Mouse (Mus musculus) heart, postnatal 10 days (tissue): ENCODE measurements around the gene Eomes. TPM values are rescaled to one million over a fixed set of nuclear protein-coding genes. Genes with fewer than 3 reads are reported as not detected.

Experiments used
- DNase-seq, 2 experiments: peaks; one replicate each; pipeline ENCODE4 v3.0.0; 2021
- intact Hi-C: fragments of 180-260 bp; cut with DNase I; formaldehyde crosslinking; loops from one replicate; pipeline ENCODE4 v1.15.1; 2025
- total RNA-seq, 2 experiments: library from RNA; stranded (reverse); gene quantifications; 2 replicates each; pipeline ENCODE4 v1.2.3; 2021

Gene Eomes
- not detected for total RNA-seq

GRCm38 (mm10) chr9:118477961-118478360 lies at the start of gene Eomes:
Eomes (plus strand) TSS chr9:118478212.
- intact Hi-C loops = no loop called here
- DNase-seq = no peak

DNA sequence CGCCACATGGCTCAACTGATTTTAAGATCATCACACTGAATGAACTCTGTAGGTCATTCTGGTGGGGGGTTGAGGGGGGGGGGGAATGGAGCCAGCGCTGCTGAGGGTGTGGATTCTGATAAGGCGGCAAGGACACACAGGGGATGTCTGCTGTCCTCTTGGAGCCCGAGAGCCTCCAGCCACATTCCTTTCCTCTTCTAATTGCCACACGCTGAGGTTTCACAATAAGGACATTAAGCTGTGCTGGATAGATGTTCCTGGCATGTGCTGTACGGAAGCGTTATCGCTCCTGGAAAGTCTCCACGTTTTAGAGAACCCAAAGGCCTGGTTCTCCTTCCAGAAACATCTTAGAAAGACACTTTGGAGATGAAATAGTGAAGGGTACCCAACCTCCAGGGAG lies 33.2 kb upstream of the Eomes start:
- intact Hi-C loops = no loop called here
- DNase-seq = peak; percentile 3 to 7

- intact Hi-C loops = no loop called here
- DNase-seq = no peak
Observed at GRCm38 (mm10) chr9:118449336-118449735, 28.7 kb upstream of the Eomes start.

DNA sequence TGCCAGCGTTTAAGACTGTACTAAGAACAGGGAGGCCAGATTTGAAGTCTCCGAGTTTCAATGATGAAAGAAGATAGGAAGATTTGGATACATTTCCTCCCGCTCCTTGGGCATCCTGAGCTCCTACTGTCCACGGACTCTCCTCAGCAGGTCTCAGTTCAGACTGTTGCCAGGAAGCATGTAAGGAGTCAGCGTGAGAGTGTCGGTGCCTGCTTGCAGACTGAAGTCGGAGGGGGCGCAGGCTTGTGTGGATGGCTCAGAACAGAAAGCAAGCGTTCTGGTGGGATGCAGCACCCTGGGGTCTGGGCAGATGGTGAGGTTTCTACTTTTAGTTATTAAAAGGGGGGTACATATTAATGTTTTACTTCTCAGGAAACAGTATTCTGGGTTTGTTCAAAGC lies 24.6 kb upstream of the Eomes start:
- intact Hi-C loops = no loop called here
- no peak for DNase-seq

DNA sequence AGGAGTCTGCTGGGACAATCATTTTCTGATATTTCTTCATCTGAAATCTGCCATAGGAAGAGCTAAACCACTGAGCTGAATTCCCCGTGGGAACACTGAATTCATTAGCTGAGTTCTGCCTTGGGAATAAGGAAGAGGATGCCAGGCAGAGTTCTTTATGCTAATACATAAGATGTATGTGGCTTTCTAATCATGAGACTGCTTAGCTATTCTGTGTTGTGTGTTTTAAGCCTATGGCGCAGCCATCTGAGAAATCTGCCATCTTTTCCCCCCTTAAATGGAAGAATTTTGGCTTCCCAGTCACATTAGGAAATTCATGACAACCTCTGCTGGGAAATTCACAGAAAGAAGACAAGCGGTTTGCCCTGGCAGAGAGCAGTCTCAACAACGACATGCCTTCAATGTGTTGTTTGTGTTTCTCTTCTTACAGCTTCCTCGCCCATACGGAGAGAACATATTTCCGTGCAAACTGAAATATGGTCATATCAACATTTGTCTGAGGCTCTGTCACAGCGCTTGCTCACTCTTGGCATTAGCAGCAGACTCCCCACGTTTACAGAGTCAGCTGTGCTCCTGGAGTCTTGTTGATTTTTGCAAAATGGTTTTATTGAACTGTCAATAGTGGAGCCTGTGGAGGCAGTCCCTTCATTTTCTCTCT lies 22.7 kb upstream of the Eomes start:
- intact Hi-C loops = no loop called here
- no peak for DNase-seq

DNA sequence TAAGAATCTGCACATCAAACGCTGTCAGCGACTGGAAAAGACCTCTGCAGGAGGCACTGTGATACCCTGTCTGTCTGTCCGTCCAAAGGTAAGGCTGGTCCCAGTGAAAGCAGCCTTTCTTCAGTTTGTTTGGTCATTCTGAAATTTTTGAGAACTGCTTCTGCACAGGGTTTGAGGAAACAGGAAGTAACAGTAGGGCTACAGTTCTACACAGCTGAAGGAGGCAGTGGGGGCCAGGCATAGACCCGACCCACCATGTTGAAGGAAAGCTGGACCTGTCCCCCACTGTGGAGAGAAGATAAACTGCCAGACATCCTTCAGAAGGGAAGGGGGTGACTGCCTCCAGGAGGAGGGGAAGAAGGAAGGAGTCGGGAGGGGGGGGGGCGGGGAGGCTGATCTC lies 21.6 kb upstream of the Eomes start:
- no peak for DNase-seq
- intact Hi-C loops = no loop called here

GRCm38 (mm10) chr9:118458039-118458438 lies 20.0 kb upstream of the Eomes start:
- no peak for DNase-seq
- intact Hi-C loops = no loop called here

DNA sequence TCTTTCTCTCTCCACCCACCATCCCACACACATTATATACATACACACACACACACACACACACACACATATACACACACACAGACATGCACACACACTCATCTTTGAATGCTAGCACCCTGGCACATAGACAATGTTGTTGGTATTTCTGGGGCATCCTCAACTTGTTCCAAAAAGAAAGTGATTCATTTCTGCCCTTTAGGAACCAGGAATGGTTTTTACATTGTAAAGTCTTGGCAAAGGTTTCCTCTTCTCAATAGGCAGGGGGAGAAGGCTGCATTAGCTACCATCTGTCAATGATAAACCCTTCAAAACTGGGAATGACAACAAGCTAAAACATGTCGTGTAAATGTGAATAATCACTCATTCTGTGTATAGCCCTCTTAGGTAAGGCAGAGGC lies 14.0 kb upstream of the Eomes start:
- intact Hi-C loops = no loop called here
- no peak for DNase-seq

DNA sequence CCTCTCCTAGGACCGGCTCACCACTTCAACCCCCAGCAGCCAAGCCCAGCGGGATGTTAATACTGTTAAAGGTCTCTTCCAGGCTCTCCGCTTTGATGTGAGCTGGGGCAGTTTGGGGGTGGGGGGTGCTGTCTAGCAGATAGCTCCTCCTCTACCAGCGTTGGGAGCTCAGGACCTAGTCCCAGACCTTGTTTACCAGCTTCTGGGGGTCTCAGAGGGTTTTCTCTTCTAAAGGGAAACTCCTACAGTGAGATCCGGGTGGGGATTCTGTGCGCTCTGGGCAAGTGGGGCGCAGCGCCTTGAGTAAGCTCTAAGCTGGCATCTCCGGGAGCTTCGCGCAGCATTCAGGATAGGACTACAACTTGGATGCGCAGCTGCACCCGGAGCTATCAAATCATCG lies 9.7 kb upstream of the Eomes start:
- DNase-seq = no peak
- intact Hi-C loops = no loop called here

DNA sequence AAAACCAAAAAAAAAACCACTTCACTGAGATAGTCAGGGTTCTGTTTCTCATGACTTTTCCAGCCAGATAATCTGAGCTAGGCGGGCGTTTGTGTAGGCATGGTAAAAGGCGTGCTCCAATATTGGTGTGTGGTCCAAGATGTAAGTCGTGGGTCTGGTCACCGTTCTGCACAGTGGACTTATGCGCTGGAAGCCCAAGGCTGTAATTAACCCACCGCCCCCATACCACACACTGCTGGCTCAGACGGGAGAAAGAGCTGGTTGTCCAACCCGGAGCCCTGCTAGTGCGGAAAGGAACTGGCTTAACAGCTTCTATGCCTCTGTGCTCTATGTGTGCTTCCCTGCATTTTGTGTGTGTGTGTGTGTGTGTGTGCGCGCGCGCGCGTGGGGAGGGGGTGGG lies 8.7 kb upstream of the Eomes start:
- intact Hi-C loops = no loop called here
- DNase-seq = no peak

GRCm38 (mm10) chr9:118471296-118471695 lies 6.7 kb upstream of the Eomes start:
- intact Hi-C loops = no loop called here
- no peak for DNase-seq

DNA sequence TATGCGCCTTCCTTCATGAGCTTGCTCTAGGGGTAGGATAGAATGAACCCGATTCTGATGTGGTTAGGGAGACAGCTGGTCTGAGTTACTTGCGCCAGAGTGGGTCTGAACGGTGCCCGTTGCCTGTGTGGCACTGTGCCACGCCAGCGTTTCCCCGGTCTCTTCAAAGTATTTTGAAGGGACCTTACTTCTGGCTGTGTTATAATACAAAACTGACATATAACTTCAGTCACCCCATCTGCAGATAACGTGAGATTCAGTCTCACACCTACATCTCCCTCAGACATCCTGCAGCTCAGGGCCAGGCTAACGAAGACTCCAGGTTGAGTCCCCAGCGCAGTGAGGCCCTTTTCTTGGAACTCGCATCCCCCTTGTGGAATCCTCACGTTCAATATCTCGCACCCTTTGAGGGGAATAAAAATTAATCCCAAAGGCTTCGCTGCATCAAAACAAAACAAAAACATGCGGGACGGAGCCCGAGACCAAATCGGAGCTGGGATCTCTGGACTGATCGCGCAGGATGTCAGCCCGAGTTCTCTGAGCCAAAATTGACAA lies 1.7 kb upstream of the Eomes start:
- DNase-seq = no peak
- intact Hi-C loops = no loop called here

GRCm38 (mm10) chr9:118476766-118477271 lies 1.2 kb upstream of the Eomes start:
- intact Hi-C loops = no loop called here
- DNase-seq = peak; percentile 25 to 34

DNA sequence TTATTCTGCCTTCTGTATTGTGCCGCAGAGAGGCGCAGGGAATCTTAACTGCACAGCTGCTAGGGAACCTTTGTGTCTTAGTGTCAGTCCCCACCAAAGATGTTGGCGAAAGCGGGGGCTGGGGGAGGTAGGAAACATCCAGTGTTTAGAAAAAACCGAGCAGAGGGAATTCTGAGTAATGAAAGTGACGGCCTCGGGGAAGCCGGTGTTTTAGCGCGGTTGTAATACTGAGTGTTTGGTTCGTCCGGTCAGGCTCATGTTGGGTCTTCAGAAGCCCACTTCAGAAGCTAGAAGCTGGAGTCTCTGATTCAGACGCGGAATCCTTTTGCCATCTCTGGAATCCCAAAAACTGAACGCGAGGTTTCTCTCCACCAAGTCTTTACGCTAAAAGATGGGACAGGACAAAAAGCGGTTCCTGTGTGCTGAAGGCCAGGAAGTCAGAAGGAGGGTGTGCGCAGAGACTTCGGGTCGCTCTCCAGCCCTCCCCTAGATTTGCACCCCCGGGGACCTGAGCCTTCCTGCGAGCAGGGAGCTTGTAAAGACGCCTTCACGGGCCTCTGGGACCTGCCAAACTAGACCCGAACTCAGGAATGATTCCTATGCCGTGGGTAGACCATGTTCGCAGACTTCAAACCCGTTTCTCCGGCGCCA lies 606 bp upstream of the Eomes start:
- peak in 1 of 2 experiments; percentile 18 for DNase-seq
- intact Hi-C loops = no loop called here

DNA sequence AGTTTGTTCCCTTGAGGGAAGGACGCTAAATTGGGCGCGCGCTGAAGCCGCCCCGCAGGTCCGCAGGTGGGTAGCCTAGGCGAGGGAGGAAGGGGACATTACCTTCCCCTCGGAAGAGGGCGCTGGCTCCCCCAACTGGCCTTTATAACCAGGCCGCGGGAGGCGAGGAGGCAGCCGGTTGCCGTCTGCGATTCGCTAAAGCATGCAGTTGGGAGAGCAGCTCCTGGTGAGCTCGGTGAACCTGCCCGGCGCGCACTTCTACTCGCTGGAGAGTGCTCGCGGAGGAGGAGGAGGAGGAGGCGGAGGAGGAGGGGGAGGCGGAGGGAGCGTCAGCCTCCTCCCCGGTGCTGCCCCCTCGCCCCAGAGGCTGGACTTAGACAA lies 436 bp downstream of the Eomes start:
- intact Hi-C loops = no loop called here
- DNase-seq = peak in 1 of 2 experiments; percentile 13

DNA sequence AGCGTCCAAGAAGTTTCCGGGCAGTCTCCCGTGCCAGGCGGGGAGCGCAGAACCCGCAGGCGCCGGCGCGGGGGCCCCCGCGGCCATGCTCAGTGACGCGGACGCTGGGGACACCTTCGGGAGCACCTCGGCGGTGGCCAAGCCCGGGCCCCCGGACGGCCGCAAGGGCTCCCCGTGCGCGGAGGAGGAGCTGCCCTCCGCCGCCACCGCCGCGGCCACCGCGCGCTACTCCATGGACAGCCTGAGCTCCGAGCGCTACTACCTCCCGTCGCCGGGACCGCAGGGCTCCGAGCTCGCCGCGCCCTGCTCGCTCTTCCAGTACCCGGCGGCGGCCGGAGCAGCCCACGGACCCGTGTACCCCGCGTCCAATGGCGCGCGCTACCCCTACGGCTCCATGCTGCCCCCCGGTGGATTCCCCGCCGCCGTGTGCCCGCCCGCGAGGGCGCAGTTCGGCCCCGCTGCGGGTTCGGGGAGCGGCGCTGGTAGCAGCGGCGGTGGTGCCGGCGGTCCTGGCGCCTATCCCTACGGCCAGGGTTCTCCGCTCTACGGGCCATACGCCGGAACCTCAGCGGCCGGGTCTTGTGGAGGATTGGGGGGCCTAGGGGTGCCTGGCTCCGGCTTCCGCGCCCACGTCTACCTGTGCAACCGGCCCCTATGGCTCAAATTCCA lies 961 bp downstream of the Eomes start:
- peak; percentile 23 to 40 for DNase-seq
- intact Hi-C loops = no loop called here

- intact Hi-C loops = no loop called here
Observed at GRCm38 (mm10) chr9:118479508-118480291, 1.7 kb downstream of the Eomes start.

GRCm38 (mm10) chr9:118480292-118480690 lies 2.3 kb downstream of the Eomes start:
- intact Hi-C loops = no loop called here
- no peak for DNase-seq

More at GRCm38 (mm10) chr9:118479508-118480291, 1.7 kb downstream of the Eomes start:
- no peak for DNase-seq

GRCm38 (mm10) chr9:118482210-118482609 lies 4.2 kb downstream of the Eomes start:
- intact Hi-C loops = no loop called here
- DNase-seq = no peak

DNA sequence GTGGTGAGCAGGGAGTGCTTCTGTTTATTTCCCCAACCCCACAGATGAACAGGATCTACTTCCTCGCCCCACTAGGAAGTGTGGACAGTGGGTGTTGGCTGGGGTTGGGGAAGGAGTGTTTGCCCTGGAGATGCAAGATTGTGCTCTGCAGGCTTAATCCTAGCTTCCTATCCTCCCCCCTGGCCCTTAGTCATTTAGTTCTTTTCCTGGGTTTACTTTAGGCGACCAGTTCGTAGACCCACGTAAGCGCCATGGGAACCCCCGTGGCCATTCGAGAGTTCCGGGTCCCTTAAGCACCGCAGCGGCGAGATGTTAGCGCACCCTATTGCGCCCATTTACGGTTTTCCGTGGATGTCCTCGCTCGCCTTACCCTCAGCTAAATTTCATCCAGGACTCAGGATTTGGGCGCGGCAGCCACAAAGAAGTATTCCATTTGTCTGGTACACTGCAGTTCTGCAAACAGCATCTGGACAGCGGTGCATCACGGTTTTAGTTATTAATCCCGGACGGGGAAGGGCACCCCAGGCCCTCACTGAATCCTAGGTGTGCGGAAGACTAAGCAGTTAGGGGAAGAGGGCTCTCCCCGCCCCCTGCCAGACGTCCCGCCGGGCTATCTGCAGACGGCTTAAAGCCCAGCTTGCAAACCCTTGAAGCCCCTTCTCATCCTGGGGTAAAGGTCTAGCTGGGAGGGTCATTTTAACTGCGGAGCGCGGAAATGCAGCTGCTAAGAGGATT lies 8.5 kb downstream of the Eomes start:
- intact Hi-C loops = loop anchor here (5.0 kb wide), 1 partner anchor 334 kb away; the partner anchor contains the start of gene Cmc1
- DNase-seq = no peak
